Mouse (Mus musculus) olfactory bulb, adult 2 months (tissue): ENCODE measurements around the gene Tbc1d2.

Experiments used
- CTCF ChIP-seq: fragments of 200-500 bp; IDR thresholded peaks from 2 replicates; pipeline ENCODE4 v1.5.1; 2012; ENCODE audit warnings: low read depth, mild to moderate bottlenecking, low read length, moderate library complexity; ENCODE audit not compliant: insufficient read depth
- POLR2A ChIP-seq: fragments of 200-500 bp; IDR thresholded peaks from 2 replicates; pipeline ENCODE4 v1.6.1; 2012; ENCODE audit warnings: mild to moderate bottlenecking, low read depth, low read length, moderate library complexity; ENCODE audit not compliant: insufficient read depth

DNA sequence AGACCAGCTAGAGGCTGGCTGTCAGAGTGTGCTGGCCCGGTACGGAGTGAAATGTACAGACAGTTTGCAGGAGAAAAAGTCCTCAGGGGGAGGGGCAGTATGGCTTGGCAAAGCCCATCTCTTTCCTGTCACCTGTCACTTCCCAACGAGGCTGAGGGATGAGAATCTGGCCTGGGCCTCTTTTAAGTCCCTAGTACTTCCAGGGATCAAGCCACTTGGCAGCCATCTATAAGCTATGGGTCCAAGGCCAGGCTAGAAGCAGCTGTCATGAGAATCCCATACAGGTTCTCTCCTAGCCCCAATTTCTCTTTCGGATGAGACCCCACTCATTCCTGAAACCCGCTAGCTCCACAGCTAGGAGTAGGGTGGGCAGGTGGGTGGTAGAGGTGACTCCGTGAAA is 53.6 kb downstream of the Tbc1d2 start:
- TF ChIP-seq CTCF (no peak), POLR2A (no peak)
